Mouse (Mus musculus) T-helper 1 cell (primary cell): ENCODE data around the gene Anapc15-ps.

Experiments
- in situ Hi-C: fragments of 300-600 bp; cut with MboI, MseI; formaldehyde crosslinking; loops from one replicate; pipeline ENCODE4 v1.15.1; 2025; ENCODE audit warnings: high pct_unique_total_duplicates

The Anapc15-ps gene

GRCm38 (mm10) chr10:95673351-95673750, at the start of gene Anapc15-ps:
TSS of gene Anapc15-ps (minus strand) at chr10:95673451.
- in situ Hi-C loops, result loop anchor here (10.0 kb wide), 1 partner anchor 99 kb away; no protein-coding TSS in a partner anchor

GRCm38 (mm10) chr10:95722203-95722611, 49.0 kb upstream of the Anapc15-ps start:
- in situ Hi-C loops, result no loop called here

- in situ Hi-C loops, result no loop called here
Observed at GRCm38 (mm10) chr10:95720181-95720798, 47.0 kb upstream of the Anapc15-ps start.

- in situ Hi-C loops, result no loop called here
Observed at GRCm38 (mm10) chr10:95719472-95719871, 46.2 kb upstream of the Anapc15-ps start.

- in situ Hi-C loops, result no loop called here
Observed at GRCm38 (mm10) chr10:95718760-95719159, 45.5 kb upstream of the Anapc15-ps start.

- in situ Hi-C loops, result no loop called here
Observed at GRCm38 (mm10) chr10:95717106-95717680, 43.9 kb upstream of the Anapc15-ps start.

GRCm38 (mm10) chr10:95715687-95716086, 42.4 kb upstream of the Anapc15-ps start:
- in situ Hi-C loops, result no loop called here

- in situ Hi-C loops, result no loop called here
Observed at GRCm38 (mm10) chr10:95712221-95712620, 39.0 kb upstream of the Anapc15-ps start.

- in situ Hi-C loops, result no loop called here
Observed at GRCm38 (mm10) chr10:95709903-95710660, 36.8 kb upstream of the Anapc15-ps start.

- in situ Hi-C loops, result no loop called here
Observed at GRCm38 (mm10) chr10:95709143-95709880, 36.1 kb upstream of the Anapc15-ps start.

- in situ Hi-C loops, result no loop called here
Observed at GRCm38 (mm10) chr10:95708001-95708400, 34.8 kb upstream of the Anapc15-ps start.

- in situ Hi-C loops, result no loop called here
Observed at GRCm38 (mm10) chr10:95706867-95707266, 33.6 kb upstream of the Anapc15-ps start.

- in situ Hi-C loops, result no loop called here
Observed at GRCm38 (mm10) chr10:95705747-95706146, 32.5 kb upstream of the Anapc15-ps start.

- in situ Hi-C loops, result no loop called here
Observed at GRCm38 (mm10) chr10:95704847-95705246, 31.6 kb upstream of the Anapc15-ps start.

- in situ Hi-C loops, result no loop called here
Observed at GRCm38 (mm10) chr10:95703730-95704129, 30.5 kb upstream of the Anapc15-ps start.

- in situ Hi-C loops, result no loop called here
Observed at GRCm38 (mm10) chr10:95700422-95700821, 27.2 kb upstream of the Anapc15-ps start.

- in situ Hi-C loops, result no loop called here
Observed at GRCm38 (mm10) chr10:95698920-95699714, 25.9 kb upstream of the Anapc15-ps start.

GRCm38 (mm10) chr10:95696253-95696641, 23.0 kb upstream of the Anapc15-ps start:
- in situ Hi-C loops, result no loop called here

GRCm38 (mm10) chr10:95695603-95696252, 22.5 kb upstream of the Anapc15-ps start:
- in situ Hi-C loops, result no loop called here

GRCm38 (mm10) chr10:95694559-95695251, 21.5 kb upstream of the Anapc15-ps start:
- in situ Hi-C loops, result no loop called here
